Mouse (Mus musculus) neural tube, embryonic 13.5 days (tissue): ENCODE data around the gene Actn4. TPM values are rescaled to one million over a fixed set of nuclear protein-coding genes. Genes with fewer than 3 reads are reported as not detected.

Experiments
- ATAC-seq: fragments of 200-750 bp; cut with Nextera tagmentation; 2 replicates; pipeline ENCODE4 v1.8.0; 2017; ENCODE audit warnings: low read depth, mild to moderate bottlenecking, moderate TSS enrichment, moderate library complexity
- H3K27ac ChIP-seq: fragments of 300-500 bp; sonication (generic); replicated peaks from 2 replicates; pipeline ENCODE4 v1.5.1; 2015; ENCODE audit warnings: moderate library complexity, mild to moderate bottlenecking, inconsistent platforms
- H3K27me3 ChIP-seq: fragments of 300-500 bp; sonication (generic); 2 replicates; pipeline ENCODE4 v1.6.1; 2015; ENCODE audit warnings: mild to moderate bottlenecking, inconsistent platforms
- H3K36me3 ChIP-seq: fragments of 300-500 bp; sonication (generic); 2 replicates; pipeline ENCODE4 v1.6.1; 2015; ENCODE audit warnings: mild to moderate bottlenecking, inconsistent platforms
- H3K4me1 ChIP-seq: fragments of 300-500 bp; sonication (generic); replicated peaks from 2 replicates; pipeline ENCODE4 v1.6.1; 2015; ENCODE audit warnings: inconsistent platforms
- H3K4me2 ChIP-seq: fragments of 300-500 bp; sonication (generic); 2 replicates; pipeline ENCODE4 v1.6.1; 2015; ENCODE audit warnings: inconsistent platforms, mild to moderate bottlenecking, moderate library complexity
- H3K4me3 ChIP-seq: fragments of 300-500 bp; sonication (generic); 2 replicates; pipeline ENCODE4 v1.5.1; 2015; ENCODE audit warnings: mild to moderate bottlenecking, inconsistent platforms
- H3K9ac ChIP-seq: fragments of 300-500 bp; sonication (generic); 2 replicates; pipeline ENCODE4 v1.6.1; 2015; ENCODE audit warnings: moderate library complexity, mild to moderate bottlenecking, inconsistent platforms
- H3K9me3 ChIP-seq: fragments of 300-500 bp; sonication (generic); 2 replicates; pipeline ENCODE4 v1.6.1; 2016; ENCODE audit warnings: inconsistent platforms
- WGBS: fragments of 180-500 bp; shearing (Covaris S2); methylation state at CpG from one replicate; pipeline ENCODE4 v1.1.7; 2015; 5-methylcytosine and 5-hydroxymethylcytosine counted together
- polyA plus RNA-seq: library from polyadenylated mRNA; unstranded; fragments of >200 nt; fragmentation: Nextera tagmentation; extraction: Ambion mirVana; gene quantifications from 2 replicates; pipeline ENCODE4 v1.2.1, GENCODE M21; 2015

Gene Actn4
- polyA plus RNA-seq: 142 and 147 TPM in 2 replicates

- H3K4me1 ChIP-seq: peaks cover 49% of the 10 kb centered on the region
- peak within 1 kb of the TSS; percentile 98 for H3K9ac ChIP-seq
- peak; percentile 94 for ATAC-seq
- H3K9me3 ChIP-seq: no peaks in the 10 kb centered on the region
- WGBS: under 1% methylated on average over 76 of the region's 76 CpGs
- H3K36me3 ChIP-seq: no peaks in the 10 kb centered on the region
- H3K27me3 ChIP-seq: no peaks in the 10 kb centered on the region
- H3K4me3 ChIP-seq: peak within 1 kb of the TSS; percentile 95
- peak within 1 kb of the TSS; percentile 90 for H3K4me2 ChIP-seq
- peak within 1 kb of the TSS; percentile 88 for H3K27ac ChIP-seq
Measured at GRCm38 (mm10) chr7:28961927-28962670, at the start of gene Actn4. Actn4 (minus strand) TSS chr7:28962340.

DNA sequence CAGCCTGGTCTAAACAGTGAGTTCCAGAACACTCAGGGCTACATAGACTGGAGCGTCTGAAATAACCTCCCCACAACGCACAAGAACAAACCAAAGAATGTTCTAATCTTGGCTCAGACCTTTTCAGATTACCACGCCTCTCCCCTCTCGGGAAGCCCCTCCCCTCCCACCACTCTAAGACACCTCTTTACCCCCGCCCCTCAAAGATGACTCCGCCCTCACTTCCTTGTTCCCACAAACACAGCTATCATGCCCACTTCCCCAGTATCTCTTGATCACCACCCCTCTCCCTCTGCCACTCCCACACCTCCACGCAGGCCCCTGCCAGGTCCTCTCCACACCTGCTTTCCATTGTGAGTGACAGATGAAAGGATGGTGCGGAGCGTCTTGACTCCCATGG lies 46.6 kb upstream of the Actn4 start:
- 80% methylated on average over 9 of the region's 9 CpGs for WGBS
- no peaks in the 10 kb centered on the region for H3K27me3 ChIP-seq
- H3K9me3 ChIP-seq: no peaks in the 10 kb centered on the region
- no peak overlapping the region for H3K4me2 ChIP-seq
- no peak overlapping the region for H3K27ac ChIP-seq
- no peaks in the 10 kb centered on the region for H3K4me1 ChIP-seq
- ATAC-seq: no peak
- no peak overlapping the region for H3K9ac ChIP-seq
- H3K36me3 ChIP-seq: no peaks in the 10 kb centered on the region
- H3K4me3 ChIP-seq: no peak overlapping the region

GRCm38 (mm10) chr7:29008171-29008570 lies 46.0 kb upstream of the Actn4 start:
- no peaks in the 10 kb centered on the region for H3K4me1 ChIP-seq
- H3K36me3 ChIP-seq: no peaks in the 10 kb centered on the region
- no peaks in the 10 kb centered on the region for H3K27me3 ChIP-seq
- WGBS: 94% methylated on average over 10 of the region's 10 CpGs
- H3K4me2 ChIP-seq: no peak overlapping the region
- no peak overlapping the region for H3K4me3 ChIP-seq
- no peak overlapping the region for H3K27ac ChIP-seq
- H3K9me3 ChIP-seq: no peaks in the 10 kb centered on the region
- H3K9ac ChIP-seq: no peak overlapping the region
- no peak for ATAC-seq

DNA sequence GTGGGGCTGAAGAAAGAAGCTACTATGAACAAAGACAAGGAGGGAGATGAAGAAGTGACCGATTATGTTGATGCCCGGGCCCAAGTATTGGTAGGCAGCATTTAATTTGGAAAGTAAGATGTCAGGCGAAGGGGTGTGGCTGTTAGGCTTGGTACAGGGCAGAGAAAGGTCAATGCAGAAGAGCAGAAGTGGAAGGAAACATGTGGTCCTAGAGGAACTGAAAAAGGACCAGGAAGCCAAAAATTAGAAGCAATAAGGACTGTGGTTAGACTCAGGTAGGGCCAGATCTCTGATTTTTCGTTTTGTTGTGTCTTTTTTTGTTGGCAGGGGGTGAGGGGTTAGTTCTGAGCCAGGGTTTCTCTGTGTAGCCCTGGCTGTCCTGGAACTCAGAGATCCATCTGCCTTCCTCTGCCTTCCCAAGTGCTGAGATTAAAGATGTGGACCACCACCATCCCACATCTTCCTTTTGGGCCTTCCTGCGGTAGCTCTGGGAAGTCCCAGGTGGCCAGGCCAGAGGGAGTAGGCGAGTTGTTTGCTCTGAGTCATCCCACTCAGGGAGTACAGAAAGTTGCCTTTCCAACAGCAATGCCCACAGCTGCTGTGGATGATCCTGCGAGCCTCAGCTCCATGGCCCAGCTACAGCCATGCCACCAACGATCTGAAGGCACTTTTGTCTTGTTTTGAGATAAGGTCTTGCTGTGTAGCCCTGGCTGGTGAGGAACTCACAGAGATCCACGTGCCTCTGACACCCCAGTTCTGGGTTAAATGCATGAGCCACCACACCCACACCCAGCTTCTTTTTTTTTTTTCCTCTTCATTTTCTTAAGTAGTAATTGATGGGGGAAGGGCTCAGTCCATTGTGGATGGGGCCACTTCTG lies 45.3 kb upstream of the Actn4 start:
- no peak for ATAC-seq
- Histone ChIP-seq H3K9me3 (no peaks in the 10 kb centered on the region), H3K4me2 (no peak overlapping the region), H3K9ac (no peak overlapping the region), H3K36me3 (no peaks in the 10 kb centered on the region), H3K4me3 (no peak overlapping the region), H3K4me1 (no peaks in the 10 kb centered on the region), H3K27me3 (peaks cover 1% of the 10 kb centered on the region), H3K27ac (no peak overlapping the region)
- WGBS: 78% methylated on average over 9 of the region's 9 CpGs

DNA sequence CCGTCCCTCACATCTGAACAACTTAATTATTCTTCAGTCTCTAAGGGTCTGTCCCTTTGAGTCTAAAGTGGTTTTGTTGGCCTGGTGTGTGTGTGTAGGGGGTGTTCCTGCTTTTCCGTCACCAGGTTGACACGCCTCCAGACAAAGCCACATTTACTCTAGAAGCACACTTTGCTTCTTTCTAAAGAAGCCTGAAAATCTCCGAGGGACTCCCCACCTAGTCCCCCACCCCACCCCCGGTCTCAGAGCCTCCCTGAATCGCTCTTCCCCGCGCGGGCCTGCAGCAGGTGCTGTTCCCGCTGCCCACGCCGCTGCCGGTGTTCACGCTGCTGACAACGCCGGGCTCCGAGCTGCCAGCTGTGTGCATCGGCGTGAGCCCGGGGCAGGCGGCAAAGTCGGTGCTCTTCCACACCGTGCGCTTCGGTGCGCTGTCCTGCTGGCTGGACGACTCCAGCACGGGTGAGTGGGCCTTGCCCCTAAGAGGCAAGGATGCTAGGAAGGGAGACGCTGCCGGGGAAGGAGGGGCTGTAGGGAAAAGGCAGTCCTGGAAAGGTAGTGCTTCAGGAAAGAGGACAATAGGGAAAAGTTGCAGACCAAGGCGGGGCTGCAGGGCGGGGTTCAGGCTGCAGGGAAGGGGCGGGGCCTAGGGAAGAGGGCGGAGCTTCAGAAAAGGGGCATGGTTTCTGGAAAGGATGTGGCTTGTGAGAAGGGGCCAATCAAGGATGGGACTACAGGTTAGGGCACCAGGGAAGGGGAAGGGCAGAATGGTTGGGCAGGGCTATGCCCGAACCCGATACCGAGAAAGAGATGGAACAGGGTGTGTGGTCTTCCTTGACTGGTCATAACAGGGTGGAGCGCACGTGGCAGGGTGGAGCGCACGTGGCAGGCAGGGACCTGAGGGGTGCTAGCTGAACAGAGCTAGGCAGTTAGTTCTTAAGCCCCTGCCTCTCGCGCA lies 38.8 kb upstream of the Actn4 start:
- H3K27ac ChIP-seq: peak overlapping the region; percentile 34
- peak overlapping the region; percentile 42 for H3K4me3 ChIP-seq
- H3K36me3 ChIP-seq: no peaks in the 10 kb centered on the region
- H3K27me3 ChIP-seq: peaks cover 4% of the 10 kb centered on the region
- peak overlapping the region; percentile 71 for H3K9ac ChIP-seq
- 6% methylated on average over 43 of the region's 43 CpGs for WGBS
- peak; percentile 71 for ATAC-seq
- H3K9me3 ChIP-seq: no peaks in the 10 kb centered on the region
- H3K4me1 ChIP-seq: peaks cover 11% of the 10 kb centered on the region; the same call in 1 of the 2 replicates
- peak overlapping the region; percentile 69 for H3K4me2 ChIP-seq

DNA sequence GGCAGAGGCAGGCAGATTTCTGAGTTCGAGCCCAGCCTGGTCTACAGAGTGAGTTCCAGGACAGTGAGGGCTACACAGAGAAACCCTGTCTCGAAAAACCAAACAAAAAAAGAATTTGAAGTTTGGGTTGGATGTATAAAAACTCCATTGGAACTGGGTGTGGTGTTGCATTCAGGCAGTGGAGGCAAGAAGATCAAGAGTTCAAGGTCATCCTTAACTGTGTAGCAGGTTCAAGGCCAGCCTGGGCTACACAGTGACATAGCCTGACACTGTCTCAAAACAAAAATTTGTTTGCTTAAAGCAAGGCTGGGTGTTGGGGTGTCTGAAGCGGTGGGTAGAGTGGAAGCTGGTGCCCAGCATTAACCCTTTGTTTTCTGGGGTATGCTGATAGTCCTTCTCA lies 31.3 kb upstream of the Actn4 start:
- no peak overlapping the region for H3K4me3 ChIP-seq
- WGBS: 85% methylated on average over 3 of the region's 3 CpGs
- H3K4me1 ChIP-seq: no peaks in the 10 kb centered on the region
- H3K9ac ChIP-seq: no peak overlapping the region
- H3K27me3 ChIP-seq: no peaks in the 10 kb centered on the region
- no peak overlapping the region for H3K27ac ChIP-seq
- no peak for ATAC-seq
- no peak overlapping the region for H3K4me2 ChIP-seq
- no peaks in the 10 kb centered on the region for H3K36me3 ChIP-seq
- H3K9me3 ChIP-seq: no peaks in the 10 kb centered on the region

- WGBS: 87% methylated on average over 3 of the region's 3 CpGs
- ATAC-seq: no peak
- H3K9me3 ChIP-seq: no peaks in the 10 kb centered on the region
- no peaks in the 10 kb centered on the region for H3K27me3 ChIP-seq
- H3K36me3 ChIP-seq: no peaks in the 10 kb centered on the region
- no peak overlapping the region for H3K9ac ChIP-seq
- no peaks in the 10 kb centered on the region for H3K4me1 ChIP-seq
- no peak overlapping the region for H3K4me3 ChIP-seq
- no peak overlapping the region for H3K4me2 ChIP-seq
- H3K27ac ChIP-seq: no peak overlapping the region
Measured at GRCm38 (mm10) chr7:28992997-28993396, 30.9 kb upstream of the Actn4 start.

- no peak overlapping the region for H3K27ac ChIP-seq
- no peaks in the 10 kb centered on the region for H3K9me3 ChIP-seq
- ATAC-seq: no peak
- H3K36me3 ChIP-seq: no peaks in the 10 kb centered on the region
- H3K4me1 ChIP-seq: no peaks in the 10 kb centered on the region
- no peak overlapping the region for H3K9ac ChIP-seq
- H3K4me3 ChIP-seq: no peak overlapping the region
- 66% methylated on average over 5 of the region's 5 CpGs for WGBS
- no peak overlapping the region for H3K4me2 ChIP-seq
- H3K27me3 ChIP-seq: no peaks in the 10 kb centered on the region
Measured at GRCm38 (mm10) chr7:28991616-28992015, 29.5 kb upstream of the Actn4 start.

DNA sequence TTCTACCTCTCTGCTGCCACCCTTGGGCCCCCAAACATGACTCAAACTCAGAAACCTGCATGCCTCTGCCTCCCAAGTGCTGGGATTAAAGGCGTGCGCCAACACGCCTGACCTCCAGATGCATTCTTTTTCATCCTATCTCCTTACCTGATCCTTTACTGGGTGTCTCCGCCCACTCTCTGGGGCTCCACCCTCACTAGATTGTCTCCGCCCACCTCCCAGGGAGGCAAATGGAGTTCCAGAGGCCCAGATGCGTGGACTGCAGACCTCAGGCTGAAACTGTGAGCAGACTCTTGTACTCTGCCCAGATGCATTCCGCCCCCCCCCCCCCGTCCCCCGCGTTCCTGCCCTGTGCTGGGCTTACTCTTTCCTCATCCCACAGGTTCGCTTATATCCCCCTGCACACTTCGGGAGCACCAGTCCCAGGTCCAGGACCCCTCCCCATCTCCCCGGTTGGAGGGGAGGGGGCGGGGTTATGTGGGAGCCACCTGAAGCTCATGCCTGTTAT lies 28.7 kb upstream of the Actn4 start:
- WGBS: 64% methylated on average over 14 of the region's 14 CpGs
- Histone ChIP-seq H3K9me3 (no peaks in the 10 kb centered on the region), H3K4me1 (no peaks in the 10 kb centered on the region), H3K4me3 (no peak overlapping the region), H3K27ac (no peak overlapping the region), H3K9ac (no peak overlapping the region), H3K36me3 (no peaks in the 10 kb centered on the region), H3K27me3 (no peaks in the 10 kb centered on the region), H3K4me2 (no peak overlapping the region)
- ATAC-seq: no peak

DNA sequence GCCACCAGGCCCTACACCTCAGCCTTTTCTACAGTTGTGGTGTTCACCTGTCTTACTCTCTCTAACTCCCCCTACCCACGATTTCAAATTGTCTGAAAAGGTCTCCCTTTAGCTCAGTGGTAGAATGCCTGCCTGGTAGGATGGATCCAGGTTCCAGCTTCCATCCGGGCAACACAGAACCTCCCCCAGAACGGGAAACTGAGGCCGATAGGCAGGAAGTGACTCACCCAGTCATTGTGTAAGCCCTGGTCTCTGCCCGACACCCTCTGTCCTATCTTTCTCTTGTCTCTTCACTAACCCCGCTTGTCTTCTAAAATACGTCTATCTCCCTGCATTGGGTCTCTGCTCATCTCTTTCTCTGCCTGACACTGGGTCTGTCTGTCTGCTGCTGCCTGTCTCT lies 23.1 kb upstream of the Actn4 start:
- 89% methylated on average over 7 of the region's 7 CpGs for WGBS
- H3K4me3 ChIP-seq: no peak overlapping the region
- no peak overlapping the region for H3K27ac ChIP-seq
- H3K27me3 ChIP-seq: no peaks in the 10 kb centered on the region
- H3K9ac ChIP-seq: no peak overlapping the region
- H3K4me2 ChIP-seq: no peak overlapping the region
- no peak for ATAC-seq
- no peaks in the 10 kb centered on the region for H3K36me3 ChIP-seq
- peaks cover 20% of the 10 kb centered on the region for H3K4me1 ChIP-seq
- no peaks in the 10 kb centered on the region for H3K9me3 ChIP-seq

DNA sequence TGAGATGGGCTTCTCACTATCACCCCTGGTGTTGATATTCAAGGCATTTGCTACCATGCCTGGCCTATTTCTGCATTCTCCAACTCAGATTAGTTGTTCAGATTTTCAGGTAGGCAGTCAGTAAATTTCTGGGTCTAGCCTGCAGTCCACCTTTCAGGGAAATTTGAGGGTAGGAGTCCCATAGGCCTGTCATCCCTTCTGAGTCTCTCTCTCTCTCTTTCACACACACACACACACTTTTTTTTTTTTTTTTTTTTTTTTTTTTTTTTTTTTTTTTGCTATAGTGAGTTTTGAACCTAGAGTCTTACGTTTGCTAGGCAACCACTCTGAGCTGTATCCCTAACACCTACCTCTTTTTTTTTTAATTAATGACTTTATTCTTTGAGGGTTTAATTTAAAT lies 22.3 kb upstream of the Actn4 start:
- no peak overlapping the region for H3K9ac ChIP-seq
- no peaks in the 10 kb centered on the region for H3K9me3 ChIP-seq
- no peaks in the 10 kb centered on the region for H3K27me3 ChIP-seq
- peaks cover 21% of the 10 kb centered on the region for H3K4me1 ChIP-seq
- no peak overlapping the region for H3K4me2 ChIP-seq
- H3K27ac ChIP-seq: no peak overlapping the region
- no peak overlapping the region for H3K4me3 ChIP-seq
- no peak for ATAC-seq
- WGBS: 100% methylated on average over 1 of the region's 1 CpGs
- H3K36me3 ChIP-seq: peaks cover 1% of the 10 kb centered on the region; the same call in 1 of the 2 replicates
